Mouse (Mus musculus) CD4-positive helper T cell, adult 2 months (primary cell): ENCODE data around the gene Uqcrh.
A peak's percentile ranks its signal among the peaks of the same experiment; 100 is the strongest.

Source experiments
- DNase-seq: peaks from one replicate; pipeline ENCODE4 v3.0.0-alpha.2; 2012; ENCODE audit warnings: low read depth, missing footprints, low spot score

Gene Uqcrh

GRCm38 (mm10) chr4:116057559-116057958 lies 17.3 kb downstream of the Uqcrh start:
- no peak for DNase-seq

DNA sequence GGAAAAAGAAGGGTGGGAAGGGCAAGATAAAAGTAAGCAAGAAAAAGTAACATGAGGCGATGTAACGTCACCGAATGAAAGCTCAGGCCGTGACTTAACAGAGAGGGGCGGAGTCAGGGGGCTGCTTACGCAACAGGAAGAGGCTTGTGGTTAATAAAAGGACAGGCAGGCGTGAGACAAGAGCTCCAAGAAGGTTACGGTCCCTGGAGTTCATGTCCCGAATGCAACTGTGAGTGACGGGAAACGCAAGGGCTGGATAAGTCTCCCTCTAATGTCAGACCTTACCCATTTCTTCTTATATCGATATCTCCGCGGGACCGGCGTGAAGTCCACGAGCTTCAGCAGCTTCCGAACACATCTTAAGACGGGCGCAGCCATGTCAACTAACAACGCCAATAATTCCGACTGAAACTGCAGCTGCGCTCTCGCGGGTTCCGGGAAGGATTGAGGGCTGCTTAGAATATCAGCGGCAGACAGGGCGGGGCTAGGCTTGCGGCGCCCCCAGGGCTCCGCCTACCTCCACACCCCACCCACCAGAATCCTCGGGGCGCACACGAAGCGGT lies 21.4 kb downstream of the Uqcrh start, which contains the start of gene Nsun4:
Gene Nsun4, minus strand, starts transcription at position 478 of the 563 bp plus-strand sequence.
- DNase-seq = peak; percentile 97

DNA sequence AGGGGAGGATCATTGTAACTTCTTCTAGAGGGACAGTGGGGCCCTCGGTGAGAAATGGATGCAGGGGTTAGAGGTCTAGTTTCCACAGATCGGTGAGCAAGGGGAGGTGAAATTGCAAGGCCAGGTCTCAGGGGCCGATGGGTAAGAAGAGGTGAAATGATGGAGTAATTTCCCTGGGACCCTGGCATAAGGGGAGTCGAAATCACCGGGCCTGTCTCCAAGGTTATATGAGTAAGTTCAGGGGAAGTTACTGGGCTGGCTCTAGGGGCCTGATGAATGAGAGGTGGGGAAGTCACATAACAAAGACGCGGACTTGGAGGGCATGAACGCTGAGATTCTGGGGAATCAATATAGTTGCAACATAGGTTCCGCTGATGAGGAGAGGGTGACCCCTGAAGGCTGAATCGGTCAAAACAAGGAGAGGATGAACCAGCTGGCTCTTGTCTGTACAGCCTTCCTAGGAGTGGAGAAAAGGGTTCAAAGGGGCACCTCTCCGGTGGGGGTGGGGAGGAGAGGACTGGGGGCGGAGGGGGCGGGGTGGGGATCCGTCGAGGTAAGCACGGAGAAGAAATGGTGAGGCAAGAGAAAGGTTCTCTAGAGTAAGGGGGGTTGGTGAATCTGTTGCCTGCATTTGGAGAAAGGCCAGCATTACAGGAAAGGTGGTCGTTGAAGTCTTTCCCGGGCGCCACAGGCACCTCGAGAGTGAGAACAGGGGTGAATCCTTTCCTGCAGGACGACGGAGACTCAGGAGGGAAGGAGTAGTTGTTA lies 22.2 kb downstream of the Uqcrh start:
- peak; percentile 69 for DNase-seq

GRCm38 (mm10) chr4:116049211-116049610 lies 25.7 kb downstream of the Uqcrh start:
- DNase-seq = no peak

DNA sequence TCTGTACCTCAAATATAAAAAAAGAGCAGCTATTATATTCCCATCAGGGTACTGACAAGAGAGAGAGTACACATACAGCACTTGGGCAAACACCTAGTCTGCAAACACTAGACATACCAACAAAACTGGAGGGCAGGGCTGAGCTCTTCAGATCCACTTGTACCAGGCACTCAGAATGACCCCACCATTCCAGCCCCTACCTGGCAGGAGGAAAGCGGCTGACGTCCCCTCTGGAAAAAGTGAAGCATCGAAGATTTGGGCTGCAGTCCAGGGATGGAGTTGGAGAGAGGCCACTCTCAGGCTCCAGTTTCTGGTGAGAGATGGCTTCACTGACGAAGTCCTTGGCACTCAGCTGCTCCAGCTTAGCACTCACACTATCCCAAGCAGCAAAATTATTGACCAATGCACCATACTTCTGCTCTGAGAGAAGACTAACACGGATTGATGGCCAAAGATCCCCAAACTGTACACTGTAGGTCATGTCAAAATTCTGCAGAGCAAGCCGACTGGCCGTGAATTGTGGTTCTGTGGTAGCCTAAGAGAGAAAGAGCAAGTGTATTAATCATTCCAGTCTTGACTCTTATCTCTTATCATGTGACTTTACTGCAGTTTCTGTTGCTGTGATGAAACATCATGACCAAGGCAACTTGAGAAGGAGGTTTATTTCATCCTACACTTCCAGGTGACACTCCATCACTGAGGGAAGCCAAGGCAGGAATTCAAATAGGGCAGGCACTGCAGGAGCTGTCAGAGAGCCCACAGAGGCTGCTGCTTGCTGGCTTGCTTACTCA lies 26.5 kb downstream of the Uqcrh start:
- DNase-seq = no peak

DNA sequence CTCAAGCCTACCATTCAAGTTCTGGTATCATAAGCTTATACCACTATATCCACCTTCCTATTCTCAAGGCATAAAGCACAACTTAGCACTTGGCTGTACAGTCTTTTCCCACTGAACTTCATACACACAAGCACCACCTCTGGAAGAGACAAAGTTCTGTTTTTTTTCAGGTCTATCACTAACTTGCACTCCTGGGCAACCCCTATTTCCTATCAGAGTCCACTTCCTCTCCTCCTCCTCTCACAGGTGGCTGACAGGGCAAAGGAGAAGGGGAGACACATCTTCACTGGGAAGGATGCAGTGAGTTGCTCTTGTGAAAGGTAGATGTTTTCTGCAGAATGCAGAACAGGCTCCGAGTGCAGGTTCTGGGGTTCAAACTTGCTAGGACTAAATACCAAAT lies 27.2 kb downstream of the Uqcrh start:
- DNase-seq = no peak

- no peak for DNase-seq
Measured at GRCm38 (mm10) chr4:116046604-116047003, 28.3 kb downstream of the Uqcrh start.

GRCm38 (mm10) chr4:116042186-116042585 lies 32.7 kb downstream of the Uqcrh start:
- DNase-seq = no peak

GRCm38 (mm10) chr4:116040466-116040865 lies 34.4 kb downstream of the Uqcrh start:
- DNase-seq = no peak

- no peak for DNase-seq
Measured at GRCm38 (mm10) chr4:116033374-116033773, 41.5 kb downstream of the Uqcrh start.

- DNase-seq = no peak
Measured at GRCm38 (mm10) chr4:116032906-116033305, 42.0 kb downstream of the Uqcrh start.

DNA sequence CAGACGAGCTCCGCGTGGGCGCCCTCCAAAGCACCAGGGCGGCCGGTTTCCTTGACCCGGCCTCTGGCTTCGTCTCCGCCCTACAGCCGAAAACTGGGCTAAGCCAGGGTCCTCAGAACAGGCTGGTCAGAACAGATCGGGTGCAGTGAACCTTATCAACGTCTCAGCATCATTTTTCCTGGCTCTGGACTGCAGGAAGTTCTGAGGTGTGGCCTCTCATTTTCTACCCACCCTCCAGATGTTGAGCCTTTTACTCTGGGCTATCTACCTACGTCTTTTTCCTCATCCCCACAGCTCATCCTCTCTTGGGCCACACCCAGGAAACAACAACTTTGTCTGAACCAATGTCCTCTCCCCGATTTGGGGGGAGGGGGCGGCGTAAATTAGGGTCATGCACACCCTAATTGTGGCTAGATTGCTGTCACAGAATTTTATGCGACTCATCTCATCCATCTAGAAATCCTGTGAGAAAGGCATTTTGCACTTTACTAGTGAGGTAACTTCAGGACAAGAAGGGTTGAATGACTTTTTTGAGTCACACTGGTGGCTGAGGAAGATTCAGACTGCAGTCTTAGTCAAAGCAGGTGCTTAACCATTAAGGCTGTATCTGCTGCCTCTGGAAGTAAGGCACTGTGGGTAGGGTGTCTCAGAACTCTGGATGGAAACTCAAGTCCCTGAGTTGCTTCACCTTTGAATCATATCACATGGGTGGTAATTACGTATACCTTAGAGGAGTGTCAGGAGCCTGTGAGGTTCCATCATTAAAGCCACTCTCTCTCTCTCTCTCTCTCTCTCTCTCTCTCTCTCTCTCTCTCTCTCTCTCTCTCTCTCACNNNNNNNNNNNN lies 56.7 kb downstream of the Uqcrh start, which contains the start of gene Faah:
Gene Faah, minus strand, starts transcription at position 25 of the 845 bp plus-strand sequence.
- DNase-seq = peak; percentile 82

DNA sequence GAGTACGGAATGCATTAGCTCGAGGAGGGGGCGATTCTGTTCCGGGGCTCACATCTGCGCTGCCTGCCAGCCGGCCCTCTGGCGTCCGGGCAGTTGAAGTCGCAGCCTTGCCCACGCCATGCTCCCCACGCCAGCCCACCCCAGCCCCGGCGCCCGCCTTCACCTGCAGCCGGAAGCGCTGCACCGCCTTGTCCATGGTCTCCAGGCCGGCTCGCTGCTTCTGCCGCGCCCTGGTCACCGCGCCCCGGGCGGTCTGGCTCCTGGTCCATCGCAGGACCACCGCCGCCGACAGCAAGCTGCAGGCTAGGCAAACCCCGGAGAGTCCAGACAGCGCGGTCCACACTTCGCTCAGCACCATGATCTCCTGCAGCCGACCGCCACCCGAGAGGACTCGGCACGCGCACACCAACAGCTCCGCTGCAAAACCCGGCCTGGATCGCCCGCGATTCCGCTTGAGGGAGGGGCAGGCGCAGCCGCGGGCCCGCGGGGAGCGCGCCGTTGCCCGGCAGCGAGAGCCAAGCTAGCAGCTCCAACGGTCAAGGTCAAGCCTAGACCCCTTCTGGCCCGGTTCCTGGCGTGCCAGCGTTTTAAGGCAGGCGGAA lies 57.5 kb downstream of the Uqcrh start:
- peak; percentile 79 for DNase-seq
